Mouse (Mus musculus) heart, postnatal 0 days (tissue): ENCODE results near the gene Olfr2.

Experiments
- CTCF ChIP-seq: IDR thresholded peaks from 2 replicates; pipeline ENCODE4 v1.5.1; 2016; ENCODE audit warnings: antibody characterized with exemption, control low read depth, low read depth
- EP300 ChIP-seq: IDR thresholded peaks from 2 replicates; pipeline ENCODE4 v1.6.1; 2016; ENCODE audit warnings: antibody characterized with exemption, low read depth

GRCm38 (mm10) chr7:107030874-107031273, 25.0 kb upstream of the Olfr2 start, which contains the start of gene Olfr713:
- TF ChIP-seq CTCF (no peak), EP300 (no peak)
